Mouse (Mus musculus) forebrain, embryonic 11.5 days (tissue): ENCODE measurements around the gene Slc48a1. TPM values are rescaled to one million over a fixed set of nuclear protein-coding genes. Genes with fewer than 3 reads are reported as not detected.

Source experiments
- ATAC-seq: fragments of 200-750 bp; cut with Nextera tagmentation; replicated peaks from 2 replicates; pipeline ENCODE4 v1.8.0; 2017; ENCODE audit warnings: moderate TSS enrichment; ENCODE audit not compliant: low FRiP score
- DNase-seq: peaks from one replicate; pipeline ENCODE4 v3.0.0-alpha.2; 2017; ENCODE audit warnings: low spot score
- H3K27ac ChIP-seq: fragments of 300-500 bp; sonication (generic); 2 replicates; pipeline ENCODE4 v1.5.1; 2014; ENCODE audit warnings: low read depth, low read length
- H3K27me3 ChIP-seq: fragments of 300-500 bp; sonication (generic); 2 replicates; pipeline ENCODE4 v1.6.1; 2014; ENCODE audit warnings: mild to moderate bottlenecking, low read length, mixed read lengths; ENCODE audit not compliant: control insufficient read depth, insufficient read depth
- H3K36me3 ChIP-seq: fragments of 300-500 bp; sonication (generic); 2 replicates; pipeline ENCODE4 v1.6.1; 2014; ENCODE audit warnings: mild to moderate bottlenecking, low read length, moderate library complexity, mixed read lengths; ENCODE audit not compliant: control insufficient read depth, insufficient read depth
- H3K4me1 ChIP-seq: fragments of 300-500 bp; sonication (generic); replicated peaks from 2 replicates; pipeline ENCODE4 v1.6.1; 2014; ENCODE audit warnings: low read length, mixed read lengths; ENCODE audit not compliant: control insufficient read depth, insufficient read depth
- H3K4me2 ChIP-seq: fragments of 300-500 bp; sonication (generic); 2 replicates; pipeline ENCODE4 v1.6.1; 2014; ENCODE audit warnings: low read depth, mild to moderate bottlenecking, low read length, moderate library complexity, mixed read lengths; ENCODE audit not compliant: severe bottlenecking
- H3K4me3 ChIP-seq: fragments of 300-500 bp; sonication (generic); 2 replicates; pipeline ENCODE4 v1.5.1; 2014; ENCODE audit warnings: low read depth, low read length
- H3K9ac ChIP-seq: fragments of 300-500 bp; sonication (generic); 2 replicates; pipeline ENCODE4 v1.6.1; 2014; ENCODE audit warnings: low read length
- H3K9me3 ChIP-seq: fragments of 300-500 bp; sonication (generic); 2 replicates; pipeline ENCODE4 v1.6.1; 2016; ENCODE audit warnings: low read length, mixed read lengths; ENCODE audit not compliant: control insufficient read depth
- WGBS: fragments of 180-500 bp; shearing (Covaris S2); extraction: QIAGEN DNeasy Blood & Tissue Kit; methylation state at CpG from one replicate; pipeline ENCODE4 v1.1.7; 2014; 5-methylcytosine and 5-hydroxymethylcytosine counted together
- polyA plus RNA-seq: library from polyadenylated mRNA; unstranded; fragments of >200 nt; fragmentation: Nextera tagmentation; extraction: Ambion mirVana; gene quantifications from 2 replicates; pipeline ENCODE4 v1.2.1, GENCODE M21; 2014

The Slc48a1 gene
- polyA plus RNA-seq, 1 experiment from 2014 or later, result 32.1 TPM

DNA sequence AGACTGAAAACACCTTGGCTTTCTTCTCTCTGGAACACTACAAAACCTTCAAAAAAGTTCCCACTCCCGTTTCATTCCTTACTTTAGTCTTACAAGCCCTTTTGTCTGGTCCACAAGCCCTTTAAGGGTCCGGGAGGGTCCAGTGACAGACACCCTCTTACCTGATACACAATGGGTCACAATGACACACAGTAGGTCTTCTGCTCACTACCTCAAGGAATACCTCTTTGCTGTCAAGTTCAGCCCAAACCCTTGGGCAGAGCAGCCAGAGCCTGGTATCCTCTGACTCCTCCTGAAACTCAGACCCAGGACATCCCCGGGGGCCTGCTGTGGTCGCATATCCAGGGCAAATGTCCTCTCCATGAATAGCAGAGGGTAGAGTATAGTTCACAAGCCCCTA is 29.4 kb upstream of the Slc48a1 start:
- H3K4me3 ChIP-seq, result no peak overlapping the region
- no peaks in the 10 kb centered on the region for H3K27me3 ChIP-seq
- H3K9me3 ChIP-seq, result no peaks in the 10 kb centered on the region
- H3K36me3 ChIP-seq, result no peaks in the 10 kb centered on the region
- no peak overlapping the region for H3K27ac ChIP-seq
- ATAC-seq, result no peak
- WGBS, result 81% methylated on average over 4 of the region's 4 CpGs
- DNase-seq, result no peak
- no peak overlapping the region for H3K9ac ChIP-seq
- H3K4me2 ChIP-seq, result no peak overlapping the region
- peaks cover 4% of the 10 kb centered on the region; the same call in 1 of the 2 replicates for H3K4me1 ChIP-seq

- ATAC-seq (no peak), DNase-seq (no peak)
- no peaks in the 10 kb centered on the region for H3K27me3 ChIP-seq
- no peaks in the 10 kb centered on the region for H3K36me3 ChIP-seq
- WGBS, result 92% methylated on average over 9 of the region's 9 CpGs
- H3K27ac ChIP-seq, result no peak overlapping the region
- H3K9me3 ChIP-seq, result no peaks in the 10 kb centered on the region
- H3K9ac ChIP-seq, result no peak overlapping the region
- H3K4me1 ChIP-seq, result peaks cover 4% of the 10 kb centered on the region; the same call in 1 of the 2 replicates
- no peak overlapping the region for H3K4me2 ChIP-seq
- no peak overlapping the region for H3K4me3 ChIP-seq
Observed at GRCm38 (mm10) chr15:97749397-97749796, 28.9 kb upstream of the Slc48a1 start.

DNA sequence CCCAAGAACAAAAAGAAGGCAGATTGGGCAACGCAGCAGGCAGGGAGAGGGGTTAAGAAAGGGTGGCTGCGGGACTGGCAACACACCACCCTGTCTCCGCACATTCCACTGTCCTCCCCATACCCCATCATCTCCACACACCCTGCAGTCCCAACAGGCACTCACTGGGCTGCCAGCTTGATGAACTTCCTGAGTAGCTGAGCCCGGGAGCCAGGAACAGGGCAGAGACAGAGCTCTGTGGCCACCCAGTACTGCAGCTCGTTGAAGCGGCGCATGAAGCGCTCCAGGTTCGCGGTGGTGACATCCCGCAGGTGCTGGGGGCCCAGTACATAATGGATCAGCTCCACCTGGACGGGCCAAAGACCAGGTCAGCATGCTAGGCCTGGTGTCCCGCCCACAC is 28.5 kb upstream of the Slc48a1 start:
- peaks cover 4% of the 10 kb centered on the region; the same call in 1 of the 2 replicates for H3K4me1 ChIP-seq
- no peak overlapping the region for H3K4me2 ChIP-seq
- H3K27ac ChIP-seq, result no peak overlapping the region
- H3K27me3 ChIP-seq, result no peaks in the 10 kb centered on the region
- WGBS, result 91% methylated on average over 13 of the region's 13 CpGs
- no peaks in the 10 kb centered on the region for H3K36me3 ChIP-seq
- no peak overlapping the region for H3K4me3 ChIP-seq
- ATAC-seq (no peak), DNase-seq (no peak)
- no peaks in the 10 kb centered on the region for H3K9me3 ChIP-seq
- H3K9ac ChIP-seq, result no peak overlapping the region

GRCm38 (mm10) chr15:97750697-97751096 is 27.6 kb upstream of the Slc48a1 start:
- no peaks in the 10 kb centered on the region for H3K27me3 ChIP-seq
- 50% methylated on average over 12 of the region's 12 CpGs for WGBS
- peaks cover 4% of the 10 kb centered on the region; the same call in 1 of the 2 replicates for H3K4me1 ChIP-seq
- H3K27ac ChIP-seq, result no peak overlapping the region
- DNase-seq (peak; percentile 77), ATAC-seq (peak; percentile 70)
- H3K9me3 ChIP-seq, result no peaks in the 10 kb centered on the region
- no peak overlapping the region for H3K4me3 ChIP-seq
- H3K9ac ChIP-seq, result no peak overlapping the region; the same call in 1 of the 2 replicates
- H3K36me3 ChIP-seq, result no peaks in the 10 kb centered on the region
- no peak overlapping the region for H3K4me2 ChIP-seq

GRCm38 (mm10) chr15:97751676-97752075 is 26.6 kb upstream of the Slc48a1 start:
- no peaks in the 10 kb centered on the region for H3K27me3 ChIP-seq
- H3K4me1 ChIP-seq, result peaks cover 4% of the 10 kb centered on the region; the same call in 1 of the 2 replicates
- H3K4me3 ChIP-seq, result no peak overlapping the region
- ATAC-seq, result no peak
- no peak overlapping the region for H3K9ac ChIP-seq
- no peaks in the 10 kb centered on the region for H3K36me3 ChIP-seq
- 92% methylated on average over 2 of the region's 2 CpGs for WGBS
- no peak for DNase-seq
- no peak overlapping the region for H3K27ac ChIP-seq
- no peak overlapping the region for H3K4me2 ChIP-seq
- no peaks in the 10 kb centered on the region for H3K9me3 ChIP-seq

GRCm38 (mm10) chr15:97752491-97752890 is 25.8 kb upstream of the Slc48a1 start:
- DNase-seq (no peak), ATAC-seq (no peak)
- WGBS, result 92% methylated on average over 5 of the region's 5 CpGs
- H3K4me3 ChIP-seq, result no peak overlapping the region
- no peak overlapping the region for H3K4me2 ChIP-seq
- H3K9me3 ChIP-seq, result no peaks in the 10 kb centered on the region
- H3K36me3 ChIP-seq, result no peaks in the 10 kb centered on the region
- peaks cover 4% of the 10 kb centered on the region; the same call in 1 of the 2 replicates for H3K4me1 ChIP-seq
- no peaks in the 10 kb centered on the region for H3K27me3 ChIP-seq
- H3K9ac ChIP-seq, result no peak overlapping the region
- no peak overlapping the region for H3K27ac ChIP-seq

DNA sequence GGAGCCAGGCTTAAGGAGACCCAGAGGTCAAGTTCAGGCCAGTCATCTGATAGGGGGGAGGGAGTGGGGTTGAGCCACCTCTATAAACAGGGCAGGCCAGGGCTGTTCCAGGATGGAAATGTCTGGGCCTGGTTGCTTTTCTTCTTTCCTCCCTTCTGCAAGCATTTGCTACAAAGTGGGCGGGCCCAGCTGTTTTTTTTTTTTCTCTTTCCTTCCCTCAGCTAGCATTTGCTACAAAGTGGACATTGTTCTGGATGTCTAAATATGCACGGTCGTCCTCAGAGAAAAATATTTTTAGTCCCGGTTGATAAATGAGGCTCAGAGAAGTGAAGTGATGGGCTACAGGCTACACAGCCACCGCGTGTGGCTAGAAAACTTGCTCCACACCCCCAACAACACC is 23.8 kb upstream of the Slc48a1 start:
- no peaks in the 10 kb centered on the region for H3K27me3 ChIP-seq
- DNase-seq, result no peak
- H3K36me3 ChIP-seq, result no peaks in the 10 kb centered on the region
- 76% methylated on average over 6 of the region's 6 CpGs for WGBS
- H3K4me1 ChIP-seq, result peaks cover 4% of the 10 kb centered on the region; the same call in 1 of the 2 replicates
- no peaks in the 10 kb centered on the region for H3K9me3 ChIP-seq
- H3K4me3 ChIP-seq, result no peak overlapping the region
- no peak overlapping the region for H3K4me2 ChIP-seq
- no peak for ATAC-seq
- no peak overlapping the region for H3K9ac ChIP-seq
- no peak overlapping the region for H3K27ac ChIP-seq

DNA sequence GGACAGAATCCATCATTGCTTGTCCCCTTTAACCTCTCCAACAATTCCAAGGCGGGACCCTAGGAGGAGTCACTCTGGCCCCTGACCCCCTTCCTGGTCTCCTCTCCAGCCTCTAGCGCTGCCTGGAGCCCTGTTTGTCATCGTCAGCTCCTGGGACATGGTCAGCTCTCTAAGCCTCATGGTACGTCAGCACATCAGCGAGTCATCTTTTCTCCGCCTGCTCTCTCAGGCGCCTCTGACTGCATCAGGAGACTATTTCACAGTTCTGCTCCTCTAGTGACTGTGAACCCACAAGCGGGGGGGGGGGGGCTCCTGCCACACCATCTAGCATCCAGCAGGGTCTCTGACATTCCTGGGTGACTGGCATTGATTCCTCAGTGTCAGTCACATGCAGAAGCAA is 23.0 kb upstream of the Slc48a1 start:
- DNase-seq, result no peak
- Histone ChIP-seq H3K9me3 (no peaks in the 10 kb centered on the region), H3K36me3 (no peaks in the 10 kb centered on the region), H3K27me3 (no peaks in the 10 kb centered on the region), H3K27ac (no peak overlapping the region), H3K9ac (no peak overlapping the region), H3K4me1 (peaks cover 4% of the 10 kb centered on the region; the same call in 1 of the 2 replicates), H3K4me3 (no peak overlapping the region), H3K4me2 (no peak overlapping the region)
- no peak for ATAC-seq
- 57% methylated on average over 8 of the region's 8 CpGs for WGBS

DNA sequence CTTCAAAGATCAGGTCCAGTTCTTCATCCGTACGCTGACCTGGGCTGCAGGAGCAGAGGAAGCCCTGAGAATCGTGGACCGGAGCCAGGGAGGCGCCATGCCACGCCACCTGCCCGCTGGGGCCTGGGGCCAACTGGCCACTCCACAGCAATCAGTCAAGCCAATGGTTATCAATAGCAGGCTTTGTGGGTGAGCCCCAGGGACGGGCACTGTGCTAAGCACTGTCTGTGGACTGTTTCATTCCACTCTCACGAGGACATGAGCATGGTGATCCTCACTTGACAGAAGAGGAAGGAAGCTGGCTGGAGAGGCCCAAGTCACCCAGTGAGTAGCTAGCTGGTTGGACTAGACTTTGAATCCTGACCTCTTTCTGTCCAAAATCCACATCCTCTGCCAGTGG is 18.3 kb upstream of the Slc48a1 start:
- Histone ChIP-seq H3K9ac (no peak overlapping the region), H3K9me3 (no peaks in the 10 kb centered on the region), H3K27me3 (no peaks in the 10 kb centered on the region; the same call in 1 of the 2 replicates), H3K4me1 (no peaks in the 10 kb centered on the region), H3K4me2 (no peak overlapping the region), H3K36me3 (no peaks in the 10 kb centered on the region), H3K4me3 (no peak overlapping the region), H3K27ac (no peak overlapping the region)
- DNase-seq (no peak), ATAC-seq (no peak)
- 89% methylated on average over 9 of the region's 9 CpGs for WGBS
